Mouse (Mus musculus): Measurements from ENCODE around the gene Gm6993. TPM values are rescaled to one million over a fixed set of nuclear protein-coding genes. Genes with fewer than 3 reads are reported as not detected.

Gm6993 gene
- not detected in 2 replicates for polyA plus RNA-seq (2015; fragmentation: Nextera tagmentation; extraction: Ambion mirVana)

DNA sequence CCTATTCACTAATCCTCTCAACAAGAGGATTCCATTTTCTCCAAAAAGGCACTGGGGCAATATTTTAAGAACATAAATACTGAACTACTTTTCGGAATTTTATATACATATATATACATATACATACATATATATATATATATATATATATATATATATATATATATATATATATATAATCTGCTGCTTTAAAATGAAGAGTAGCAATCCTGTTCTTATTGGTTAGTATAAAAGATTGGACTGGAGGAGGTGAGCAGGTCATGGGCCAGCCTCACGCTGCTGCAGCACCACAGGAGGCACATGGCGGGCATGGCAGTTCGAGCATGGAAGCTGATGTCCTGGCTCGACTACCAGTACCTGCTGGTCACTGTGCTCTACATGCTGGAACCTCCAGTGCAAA, at the start of gene Gm6993:
Gene Gm6993, plus strand, starts transcription at position 301 of the 400 bp plus-strand sequence.
- no peaks in the 10 kb centered on the region for H3K36me3 ChIP-seq
- H3K9ac ChIP-seq (replicated peaks) = no peak within 1 kb of the TSS
- H3K4me3 ChIP-seq (replicated peaks) = no peak within 1 kb of the TSS
- H3K9me3 ChIP-seq = no peaks in the 10 kb centered on the region
- H3K4me1 ChIP-seq (replicated peaks) = peaks cover 7% of the 10 kb centered on the region; the same call in 1 of the 2 replicates
- no peak within 1 kb of the TSS for H3K27ac ChIP-seq
- ATAC-seq = no peak
- H3K4me2 ChIP-seq (replicated peaks) = no peak within 1 kb of the TSS
- WGBS = 81% methylated on average over 5 of the region's 5 CpGs
- H3K27me3 ChIP-seq = no peaks in the 10 kb centered on the region

- Histone ChIP-seq H3K4me3 (replicated peaks) (no peak overlapping the region), H3K27me3 (no peaks in the 10 kb centered on the region), H3K4me2 (replicated peaks) (no peak overlapping the region), H3K4me1 (replicated peaks) (peaks cover 7% of the 10 kb centered on the region; the same call in 1 of the 2 replicates), H3K27ac (no peak overlapping the region), H3K9ac (replicated peaks) (no peak overlapping the region), H3K36me3 (no peaks in the 10 kb centered on the region), H3K9me3 (no peaks in the 10 kb centered on the region)
- 27% methylated on average over 8 of the region's 8 CpGs for WGBS
- peak; percentile 50 for ATAC-seq
Measured at GRCm38 (mm10) chr12:31191329-31191954, 49.1 kb upstream of the Gm6993 start.

- H3K4me2 ChIP-seq (replicated peaks) = no peak overlapping the region
- no peaks in the 10 kb centered on the region for H3K36me3 ChIP-seq
- 97% methylated on average over 1 of the region's 1 CpGs for WGBS
- no peak for ATAC-seq
- no peak overlapping the region for H3K27ac ChIP-seq
- H3K9ac ChIP-seq (replicated peaks) = no peak overlapping the region
- H3K9me3 ChIP-seq = no peaks in the 10 kb centered on the region
- no peaks in the 10 kb centered on the region for H3K4me1 ChIP-seq (replicated peaks)
- H3K27me3 ChIP-seq = no peaks in the 10 kb centered on the region
- H3K4me3 ChIP-seq (replicated peaks) = no peak overlapping the region
Measured at GRCm38 (mm10) chr12:31202509-31202908, 38.1 kb upstream of the Gm6993 start.

DNA sequence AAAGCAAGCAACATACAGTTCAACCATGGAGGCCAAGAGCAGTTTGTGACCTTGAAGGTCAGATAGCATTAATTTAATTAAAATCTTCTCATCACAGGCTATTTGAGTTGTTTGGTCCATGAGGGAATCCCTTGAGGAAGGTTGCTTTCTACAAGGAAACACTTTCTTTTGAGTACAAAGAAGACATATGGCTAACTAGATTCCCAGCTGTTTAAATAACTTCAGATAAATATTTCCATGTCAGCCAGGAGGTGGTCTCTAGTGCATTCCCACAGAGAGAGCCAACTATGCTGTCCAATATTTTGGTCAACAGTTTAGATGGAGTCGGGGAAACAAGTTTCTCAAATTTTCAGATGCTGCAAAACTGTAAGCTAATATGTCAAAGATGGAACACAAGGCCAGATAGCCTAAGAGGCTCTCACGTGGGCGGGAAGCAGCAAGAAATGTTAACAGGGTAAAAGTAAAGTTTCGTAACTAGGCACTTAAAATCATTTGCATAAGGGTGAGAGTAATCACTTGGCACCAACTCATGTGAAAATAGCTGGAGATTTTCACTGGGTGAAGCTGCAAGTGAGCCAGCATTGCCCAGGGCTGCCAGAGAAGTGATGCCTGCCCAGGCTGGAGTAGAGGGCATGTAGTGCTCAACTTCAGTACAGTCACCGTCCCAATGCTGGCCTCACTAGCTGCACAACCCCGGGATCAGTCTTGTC, 36.7 kb upstream of the Gm6993 start:
- no peak for ATAC-seq
- Histone ChIP-seq H3K4me3 (replicated peaks) (no peak overlapping the region), H3K27ac (no peak overlapping the region), H3K9ac (replicated peaks) (no peak overlapping the region), H3K4me2 (replicated peaks) (no peak overlapping the region), H3K36me3 (no peaks in the 10 kb centered on the region), H3K4me1 (replicated peaks) (0 out of 2 replicates have a peak, but pooled peaks cover 2% of the 10 kb centered on the region), H3K27me3 (no peaks in the 10 kb centered on the region), H3K9me3 (no peaks in the 10 kb centered on the region)
- 90% methylated on average over 6 of the region's 6 CpGs for WGBS

DNA sequence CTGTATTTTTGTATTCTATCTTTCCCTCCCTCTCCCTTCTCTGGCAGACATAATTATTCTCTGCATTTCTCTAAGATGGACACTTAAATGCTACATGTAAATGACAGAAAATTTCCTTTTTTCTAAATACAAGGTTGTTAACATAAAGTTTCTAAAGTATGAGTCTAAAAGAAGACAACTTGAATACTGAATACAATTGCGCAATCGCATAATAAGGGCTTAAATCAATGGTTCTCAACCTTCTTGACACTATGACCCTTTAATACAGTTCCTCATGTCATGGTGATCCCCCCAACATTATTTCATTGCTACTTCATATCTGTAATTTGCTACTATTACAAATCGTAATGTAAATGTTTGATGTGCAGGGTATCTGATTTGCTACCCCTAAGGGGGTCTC, 35.7 kb upstream of the Gm6993 start:
- Histone ChIP-seq H3K36me3 (no peaks in the 10 kb centered on the region), H3K9me3 (no peaks in the 10 kb centered on the region), H3K4me2 (replicated peaks) (no peak overlapping the region), H3K4me3 (replicated peaks) (no peak overlapping the region), H3K27ac (no peak overlapping the region), H3K27me3 (no peaks in the 10 kb centered on the region), H3K9ac (replicated peaks) (no peak overlapping the region), H3K4me1 (replicated peaks) (peaks cover 12% of the 10 kb centered on the region)
- 97% methylated on average over 3 of the region's 3 CpGs for WGBS
- ATAC-seq = no peak

- H3K4me3 ChIP-seq (replicated peaks) = no peak overlapping the region
- H3K9ac ChIP-seq (replicated peaks) = no peak overlapping the region
- no peaks in the 10 kb centered on the region for H3K36me3 ChIP-seq
- H3K4me1 ChIP-seq (replicated peaks) = peaks cover 12% of the 10 kb centered on the region
- no peaks in the 10 kb centered on the region for H3K9me3 ChIP-seq
- WGBS = 76% methylated on average over 10 of the region's 10 CpGs
- H3K27me3 ChIP-seq = no peaks in the 10 kb centered on the region
- no peak overlapping the region for H3K4me2 ChIP-seq (replicated peaks)
- no peak for ATAC-seq
- H3K27ac ChIP-seq = no peak overlapping the region
Measured at GRCm38 (mm10) chr12:31205983-31206633, 34.5 kb upstream of the Gm6993 start.

GRCm38 (mm10) chr12:31208766-31209165, 31.8 kb upstream of the Gm6993 start:
- 51% methylated on average over 6 of the region's 6 CpGs for WGBS
- H3K36me3 ChIP-seq = no peaks in the 10 kb centered on the region
- no peaks in the 10 kb centered on the region for H3K27me3 ChIP-seq
- H3K9ac ChIP-seq (replicated peaks) = no peak overlapping the region
- H3K27ac ChIP-seq = no peak overlapping the region
- H3K4me3 ChIP-seq (replicated peaks) = no peak overlapping the region
- peaks cover 12% of the 10 kb centered on the region for H3K4me1 ChIP-seq (replicated peaks)
- 0 out of 2 replicates have a peak, but pooled peaks have one; percentile 55 for ATAC-seq
- H3K9me3 ChIP-seq = no peaks in the 10 kb centered on the region
- no peak overlapping the region for H3K4me2 ChIP-seq (replicated peaks)

GRCm38 (mm10) chr12:31209377-31209805, 31.2 kb upstream of the Gm6993 start:
- Histone ChIP-seq H3K27me3 (no peaks in the 10 kb centered on the region), H3K4me2 (replicated peaks) (no peak overlapping the region), H3K9ac (replicated peaks) (no peak overlapping the region), H3K9me3 (no peaks in the 10 kb centered on the region), H3K4me3 (replicated peaks) (no peak overlapping the region), H3K36me3 (no peaks in the 10 kb centered on the region), H3K27ac (peak overlapping the region; percentile 52; the same call in 1 of the 2 replicates), H3K4me1 (replicated peaks) (peaks cover 12% of the 10 kb centered on the region)
- ATAC-seq = peak; percentile 67; the same call in 1 of the 2 replicates
- 20% methylated on average over 5 of the region's 5 CpGs for WGBS

GRCm38 (mm10) chr12:31213556-31213955, 27.0 kb upstream of the Gm6993 start:
- H3K36me3 ChIP-seq = no peaks in the 10 kb centered on the region
- no peak for ATAC-seq
- no peaks in the 10 kb centered on the region for H3K9me3 ChIP-seq
- H3K9ac ChIP-seq (replicated peaks) = no peak overlapping the region
- H3K4me2 ChIP-seq (replicated peaks) = no peak overlapping the region
- WGBS = 78% methylated on average over 7 of the region's 7 CpGs
- H3K4me1 ChIP-seq (replicated peaks) = peaks cover 10% of the 10 kb centered on the region
- no peak overlapping the region for H3K27ac ChIP-seq
- no peak overlapping the region for H3K4me3 ChIP-seq (replicated peaks)
- no peaks in the 10 kb centered on the region for H3K27me3 ChIP-seq

- no peak overlapping the region for H3K9ac ChIP-seq (replicated peaks)
- no peaks in the 10 kb centered on the region for H3K27me3 ChIP-seq
- H3K36me3 ChIP-seq = no peaks in the 10 kb centered on the region
- H3K9me3 ChIP-seq = no peaks in the 10 kb centered on the region
- ATAC-seq = no peak
- H3K4me1 ChIP-seq (replicated peaks) = no peaks in the 10 kb centered on the region
- no peak overlapping the region for H3K27ac ChIP-seq
- 84% methylated on average over 6 of the region's 6 CpGs for WGBS
- H3K4me2 ChIP-seq (replicated peaks) = no peak overlapping the region
- no peak overlapping the region for H3K4me3 ChIP-seq (replicated peaks)
Measured at GRCm38 (mm10) chr12:31215003-31215402, 25.6 kb upstream of the Gm6993 start.

DNA sequence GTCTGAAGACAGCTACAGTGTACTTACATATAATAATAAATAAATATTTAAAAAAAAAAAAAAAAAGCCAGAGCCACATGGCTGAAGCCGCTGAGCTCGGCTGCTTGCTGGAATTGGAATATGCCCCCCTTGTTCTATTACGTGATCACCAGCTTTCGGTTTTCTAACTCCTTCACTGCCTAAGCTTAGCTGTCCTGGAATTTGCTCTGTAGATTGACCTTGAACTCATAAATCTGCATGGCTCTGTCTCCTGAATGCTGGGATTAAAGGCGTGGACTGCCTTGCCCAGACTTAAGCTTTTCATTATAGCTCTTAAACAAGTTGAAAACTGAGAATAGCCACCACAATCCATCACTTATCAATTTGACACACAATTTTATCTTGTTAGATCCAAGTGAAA, 23.3 kb upstream of the Gm6993 start:
- H3K36me3 ChIP-seq = no peaks in the 10 kb centered on the region
- ATAC-seq = no peak
- no peak overlapping the region for H3K4me3 ChIP-seq (replicated peaks)
- no peak overlapping the region for H3K9ac ChIP-seq (replicated peaks)
- H3K27ac ChIP-seq = no peak overlapping the region
- H3K4me1 ChIP-seq (replicated peaks) = no peaks in the 10 kb centered on the region
- H3K9me3 ChIP-seq = no peaks in the 10 kb centered on the region
- 76% methylated on average over 5 of the region's 5 CpGs for WGBS
- H3K27me3 ChIP-seq = no peaks in the 10 kb centered on the region
- H3K4me2 ChIP-seq (replicated peaks) = no peak overlapping the region

GRCm38 (mm10) chr12:31218774-31219173, 21.8 kb upstream of the Gm6993 start:
- ATAC-seq = no peak
- no peaks in the 10 kb centered on the region for H3K27me3 ChIP-seq
- no peak overlapping the region for H3K4me3 ChIP-seq (replicated peaks)
- H3K4me2 ChIP-seq (replicated peaks) = no peak overlapping the region
- no peak overlapping the region for H3K9ac ChIP-seq (replicated peaks)
- peaks cover 3% of the 10 kb centered on the region; the same call in 1 of the 2 replicates for H3K4me1 ChIP-seq (replicated peaks)
- H3K27ac ChIP-seq = no peak overlapping the region
- no peaks in the 10 kb centered on the region for H3K36me3 ChIP-seq
- no peaks in the 10 kb centered on the region for H3K9me3 ChIP-seq
- 79% methylated on average over 3 of the region's 3 CpGs for WGBS
